Mouse (Mus musculus): ENCODE data around the gene Smg7. TPM values are rescaled to one million over a fixed set of nuclear protein-coding genes. Genes with fewer than 3 reads are reported as not detected.

Gene Smg7
- total RNA-seq, 1 experiment = 88.4 TPM

DNA sequence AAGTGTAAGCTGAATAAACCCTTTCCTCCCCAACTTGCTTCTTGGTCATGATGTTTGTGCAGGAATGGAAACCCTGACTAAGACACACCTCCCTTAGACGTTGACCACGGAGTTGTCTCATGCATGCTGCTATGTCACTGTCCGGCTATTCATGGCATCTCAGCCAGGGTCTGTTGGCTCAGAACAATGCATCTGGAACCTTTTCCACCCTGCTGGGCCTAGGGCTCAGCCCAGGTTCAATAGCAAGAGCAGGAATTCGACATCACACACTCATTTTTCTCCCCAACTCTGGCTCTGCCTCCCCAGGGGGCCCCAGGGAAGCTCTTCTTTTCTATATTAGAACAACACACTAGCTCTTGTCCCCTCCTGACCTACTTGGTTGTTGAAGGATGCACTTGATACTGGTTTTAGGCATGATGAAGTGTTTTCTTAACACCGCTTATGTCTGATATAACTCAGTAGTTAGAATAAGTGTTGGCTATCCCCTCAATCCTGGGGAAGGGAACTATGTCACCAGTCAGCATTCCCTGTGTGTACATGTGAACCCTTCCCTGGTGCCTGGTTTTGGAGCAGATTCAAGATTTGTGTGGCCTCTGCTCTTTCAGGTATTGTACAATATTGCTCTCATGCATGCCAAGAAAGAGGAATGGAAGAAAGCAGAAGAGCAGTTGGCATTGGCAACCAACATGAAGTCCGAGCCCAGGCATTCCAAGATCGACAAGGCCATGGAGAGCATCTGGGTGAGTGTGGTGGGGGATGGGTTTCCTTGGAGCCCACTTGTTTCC is 81.3 kb downstream of the Smg7 start:
- Histone ChIP-seq H3K9ac (ENCODE audit: insufficient read depth, low read depth, low read length, poor library complexity, severe bottlenecking) (no peak overlapping the region), H3K9me3 (ENCODE audit: control insufficient read depth, insufficient read depth, low read depth, low read length) (no peaks in the 10 kb centered on the region), H3K4me3 (ENCODE audit: insufficient read depth in 1 of 2, low read depth in 1 of 2, low read length in 2 of 2, poor library complexity in 1 of 2, severe bottlenecking in 1 of 2) (no peak overlapping the region), H3K36me3 (ENCODE audit: control insufficient read depth, insufficient read depth, low read length, poor library complexity, severe bottlenecking) (no peaks in the 10 kb centered on the region), H3K4me1 (ENCODE audit: control insufficient read depth in 2 of 2, insufficient read depth in 2 of 2, low read length in 2 of 2, poor library complexity in 1 of 2) (peaks cover 2 to 10% of the 10 kb centered on the region in 2 experiments; a peak in 3 of 4 replicates), H3K27ac (ENCODE audit: insufficient read depth, low read depth, low read length, poor library complexity, severe bottlenecking) (no peak overlapping the region)
- no peak for DNase-seq (ENCODE audit: low read depth, low spot score)
- no peak for TF ChIP-seq HCFC1 (IDR thresholded peaks at IDR 0.05; ENCODE audit: borderline replicate concordance, insufficient read depth, low read length)
- TF ChIP-seq ZNF384 (IDR thresholded peaks at IDR 0.05; ENCODE audit: low read depth, low read length) = no peak
- no peak for TF ChIP-seq CHD2 (IDR thresholded peaks at IDR 0.05; ENCODE audit: low read depth, low read length)
- no peak for TF ChIP-seq MAFK (IDR thresholded peaks at IDR 0.05; ENCODE audit: insufficient read depth, low read depth, low read length)
- TF ChIP-seq ZC3H11A (IDR thresholded peaks at IDR 0.05; ENCODE audit: borderline replicate concordance, low read depth, low read length) = no peak
- in situ Hi-C loops (cut with MboI; ENCODE audit: low sequenced_read_pairs in 2 of 2, unreplicated experiment in 2 of 2) = no loop called here

DNA sequence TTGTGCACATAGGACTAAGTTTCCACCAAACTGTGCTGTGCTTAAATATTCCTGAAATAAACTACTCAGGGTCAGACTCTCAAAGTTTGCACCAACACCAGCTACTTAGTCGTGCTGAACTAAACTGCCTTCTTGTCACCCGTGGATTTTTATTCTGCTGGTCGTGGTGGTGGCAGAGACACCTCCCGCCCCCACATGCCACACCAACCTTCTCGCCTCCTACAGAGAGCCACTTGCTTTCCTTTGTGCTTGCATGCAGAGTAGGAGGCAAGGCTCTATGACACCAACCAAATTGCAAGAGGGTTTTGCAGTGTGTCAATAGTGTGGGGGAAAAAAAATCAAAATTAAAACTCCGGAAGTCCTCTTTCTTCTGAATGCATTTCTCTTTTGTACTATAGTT is 82.9 kb downstream of the Smg7 start:
- Histone ChIP-seq H3K36me3 (ENCODE audit: control insufficient read depth, insufficient read depth, low read length, poor library complexity, severe bottlenecking) (no peaks in the 10 kb centered on the region), H3K4me1 (ENCODE audit: control insufficient read depth in 2 of 2, insufficient read depth in 2 of 2, low read length in 2 of 2, poor library complexity in 1 of 2) (peaks cover 9 to 17% of the 10 kb centered on the region in 2 experiments; a peak in 3 of 4 replicates), H3K27ac (ENCODE audit: insufficient read depth, low read depth, low read length, poor library complexity, severe bottlenecking) (no peak overlapping the region), H3K9ac (ENCODE audit: insufficient read depth, low read depth, low read length, poor library complexity, severe bottlenecking) (no peak overlapping the region), H3K4me3 (ENCODE audit: insufficient read depth in 1 of 2, low read depth in 1 of 2, low read length in 2 of 2, poor library complexity in 1 of 2, severe bottlenecking in 1 of 2) (no peak overlapping the region), H3K9me3 (ENCODE audit: control insufficient read depth, insufficient read depth, low read depth, low read length) (no peaks in the 10 kb centered on the region)
- in situ Hi-C loops (cut with MboI; ENCODE audit: low sequenced_read_pairs in 2 of 2, unreplicated experiment in 2 of 2) = no loop called here
- TF ChIP-seq CHD2 (IDR thresholded peaks at IDR 0.05; ENCODE audit: low read depth, low read length) = no peak
- TF ChIP-seq MAFK (IDR thresholded peaks at IDR 0.05; ENCODE audit: insufficient read depth, low read depth, low read length) = no peak
- no peak for TF ChIP-seq ZNF384 (IDR thresholded peaks at IDR 0.05; ENCODE audit: low read depth, low read length)
- TF ChIP-seq HCFC1 (IDR thresholded peaks at IDR 0.05; ENCODE audit: borderline replicate concordance, insufficient read depth, low read length) = no peak
- no peak for TF ChIP-seq ZC3H11A (IDR thresholded peaks at IDR 0.05; ENCODE audit: borderline replicate concordance, low read depth, low read length)
- DNase-seq (ENCODE audit: low read depth, low spot score) = no peak

DNA sequence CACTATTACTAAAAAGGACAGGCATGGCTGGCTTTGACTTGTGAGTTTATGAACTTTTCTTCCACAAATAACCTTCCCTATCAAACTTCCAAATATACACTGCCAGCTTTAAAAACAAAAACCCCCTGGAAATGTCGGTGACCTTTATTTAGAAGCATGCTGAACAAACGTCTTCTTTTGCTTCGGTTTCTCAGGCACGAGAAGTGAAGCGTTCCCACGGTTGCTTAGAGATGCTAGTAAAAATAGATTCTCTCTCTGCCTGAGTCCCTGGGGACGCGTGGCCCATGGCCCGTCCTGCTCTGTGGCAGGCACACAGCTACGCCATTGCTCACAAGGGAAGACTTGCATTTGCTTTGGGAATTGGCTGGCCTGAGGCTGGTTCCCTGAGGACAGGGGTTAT is 84.7 kb downstream of the Smg7 start:
- Histone ChIP-seq H3K9me3 (ENCODE audit: control insufficient read depth, insufficient read depth, low read depth, low read length) (no peaks in the 10 kb centered on the region), H3K9ac (ENCODE audit: insufficient read depth, low read depth, low read length, poor library complexity, severe bottlenecking) (no peak overlapping the region), H3K27ac (ENCODE audit: insufficient read depth, low read depth, low read length, poor library complexity, severe bottlenecking) (no peak overlapping the region), H3K4me3 (ENCODE audit: insufficient read depth in 1 of 2, low read depth in 1 of 2, low read length in 2 of 2, poor library complexity in 1 of 2, severe bottlenecking in 1 of 2) (no peak overlapping the region), H3K36me3 (ENCODE audit: control insufficient read depth, insufficient read depth, low read length, poor library complexity, severe bottlenecking) (no peaks in the 10 kb centered on the region), H3K4me1 (ENCODE audit: control insufficient read depth in 2 of 2, insufficient read depth in 2 of 2, low read length in 2 of 2, poor library complexity in 1 of 2) (peaks cover 9 to 20% of the 10 kb centered on the region in 2 experiments; a peak in 3 of 4 replicates)
- TF ChIP-seq CHD2 (IDR thresholded peaks at IDR 0.05; ENCODE audit: low read depth, low read length) (no peak), ZNF384 (IDR thresholded peaks at IDR 0.05; ENCODE audit: low read depth, low read length) (no peak), MAFK (IDR thresholded peaks at IDR 0.05; ENCODE audit: insufficient read depth, low read depth, low read length) (no peak), ZC3H11A (IDR thresholded peaks at IDR 0.05; ENCODE audit: borderline replicate concordance, low read depth, low read length) (no peak), HCFC1 (IDR thresholded peaks at IDR 0.05; ENCODE audit: borderline replicate concordance, insufficient read depth, low read length) (no peak)
- no peak for DNase-seq (ENCODE audit: low read depth, low spot score)
- in situ Hi-C loops (cut with MboI; ENCODE audit: low sequenced_read_pairs in 2 of 2, unreplicated experiment in 2 of 2) = no loop called here

DNA sequence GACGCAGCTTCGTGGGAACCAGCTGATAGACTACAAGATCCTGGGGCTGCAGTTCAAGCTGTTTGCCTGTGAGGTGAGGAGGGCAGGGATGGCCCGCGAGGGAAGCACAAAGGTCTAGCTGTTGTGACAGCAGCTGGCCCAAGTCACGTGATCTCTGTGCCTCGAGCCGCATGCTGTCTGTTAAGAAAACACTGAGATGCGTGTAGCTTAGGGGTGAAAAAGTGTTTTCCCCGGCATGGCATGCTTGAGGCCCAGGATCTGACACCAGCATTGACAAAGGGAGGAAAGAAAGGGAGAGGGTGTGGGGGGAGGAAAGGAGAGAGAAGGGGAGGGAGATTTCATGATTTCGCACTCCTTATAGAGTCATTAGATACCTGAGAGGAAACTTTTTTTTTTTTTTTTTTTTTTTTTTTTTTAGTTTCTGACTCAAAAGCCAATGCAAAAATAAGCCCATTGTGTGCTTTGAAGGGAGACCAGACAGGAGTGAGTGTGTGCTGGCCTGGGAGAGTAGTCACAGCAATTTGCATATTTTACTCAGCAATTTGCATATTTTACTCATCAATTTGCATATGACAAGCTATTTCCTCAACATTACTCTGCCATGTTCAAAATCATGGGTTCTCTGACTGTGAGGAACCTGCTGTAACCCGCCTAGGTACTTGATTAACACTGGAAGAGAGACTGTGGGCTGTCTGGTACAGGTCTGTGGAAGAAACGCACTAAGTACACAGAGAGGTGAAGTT is 85.2 kb downstream of the Smg7 start:
- Histone ChIP-seq H3K4me1 (ENCODE audit: control insufficient read depth in 2 of 2, insufficient read depth in 2 of 2, low read length in 2 of 2, poor library complexity in 1 of 2) (peaks cover 9 to 20% of the 10 kb centered on the region in 2 experiments; a peak in 3 of 4 replicates), H3K9me3 (ENCODE audit: control insufficient read depth, insufficient read depth, low read depth, low read length) (no peaks in the 10 kb centered on the region), H3K36me3 (ENCODE audit: control insufficient read depth, insufficient read depth, low read length, poor library complexity, severe bottlenecking) (no peaks in the 10 kb centered on the region), H3K27ac (ENCODE audit: insufficient read depth, low read depth, low read length, poor library complexity, severe bottlenecking) (no peak overlapping the region), H3K4me3 (ENCODE audit: insufficient read depth in 1 of 2, low read depth in 1 of 2, low read length in 2 of 2, poor library complexity in 1 of 2, severe bottlenecking in 1 of 2) (no peak overlapping the region), H3K9ac (ENCODE audit: insufficient read depth, low read depth, low read length, poor library complexity, severe bottlenecking) (no peak overlapping the region)
- TF ChIP-seq MAFK (IDR thresholded peaks at IDR 0.05; ENCODE audit: insufficient read depth, low read depth, low read length) = no peak
- TF ChIP-seq ZNF384 (IDR thresholded peaks at IDR 0.05; ENCODE audit: low read depth, low read length) = peak; percentile 91
- no peak for DNase-seq (ENCODE audit: low read depth, low spot score)
- in situ Hi-C loops (cut with MboI; ENCODE audit: low sequenced_read_pairs in 2 of 2, unreplicated experiment in 2 of 2) = no loop called here

Measured in ES-E14 (cell line).